Comparison of ENCODE assay signal across 20 mouse cellular contexts in genomic region chr2:4340378-4340777, GRCm38 (mm10).
DNase-seq lines count a peak whose midpoint lies in the region; ATAC-seq and TF ChIP-seq lines count a peak whose summit lies in the region.
"Had no signal": no experiment of that assay in that cellular context is flagged by ENCODE, and none has a peak within 500 bp of the region (broad histone marks: within the 10 kb centered on the region; RNA-seq: fewer than 3 reads in every experiment).

No protein-coding gene starts in this region.

- 77% methylated on average over 10 of the region's 10 CpGs for WGBS in forebrain, embryonic 10.5 days
- WGBS in forebrain, embryonic 16.5 days: 49% methylated on average over 10 of the region's 10 CpGs
- 49% methylated on average over 10 of the region's 10 CpGs for WGBS in lung, embryonic 14.5 days
- 42% methylated on average over 10 of the region's 10 CpGs for WGBS in embryonic facial prominence, embryonic 15.5 days
- 38% methylated on average over 10 of the region's 10 CpGs for WGBS in limb, embryonic 14.5 days

- no peaks in the 10 kb centered on the region for H3K9me3 ChIP-seq in forebrain, embryonic 10.5 days
- H3K9me3 ChIP-seq in forebrain, embryonic 16.5 days (ENCODE audit: control insufficient read depth, low read length): no peaks in the 10 kb centered on the region
- H3K9me3 ChIP-seq in lung, embryonic 14.5 days (ENCODE audit: low read depth, low read length): no peaks in the 10 kb centered on the region
- no peaks in the 10 kb centered on the region for H3K9me3 ChIP-seq in embryonic facial prominence, embryonic 15.5 days (replicated peaks)
- H3K9me3 ChIP-seq in limb, embryonic 14.5 days (ENCODE audit: control insufficient read depth, low read length): no peaks in the 10 kb centered on the region
- H3K9me3 ChIP-seq: forebrain, embryonic 15.5 days; neural tube, embryonic 13.5 days had no signal

- no peak overlapping the region for H3K4me2 ChIP-seq in forebrain, embryonic 16.5 days (ENCODE audit: low read length)
- no peak overlapping the region for H3K4me2 ChIP-seq in lung, embryonic 14.5 days
- no peak overlapping the region for H3K4me2 ChIP-seq in embryonic facial prominence, embryonic 15.5 days (replicated peaks)
- no peak overlapping the region for H3K4me2 ChIP-seq in limb, embryonic 14.5 days (replicated peaks; ENCODE audit: low read depth, low read length, severe bottlenecking)
- H3K4me2 ChIP-seq: forebrain, embryonic 15.5 days; neural tube, embryonic 13.5 days had no signal

- H3K4me1 ChIP-seq in forebrain, embryonic 10.5 days: peaks cover 40% of the 10 kb centered on the region
- H3K4me1 ChIP-seq in forebrain, embryonic 16.5 days (replicated peaks; ENCODE audit: control insufficient read depth, insufficient read depth, low read length): peaks cover 14% of the 10 kb centered on the region; the same call in 1 of the 2 replicates
- H3K4me1 ChIP-seq in lung, embryonic 14.5 days (ENCODE audit: insufficient read depth): peaks cover 7% of the 10 kb centered on the region
- peaks cover 46% of the 10 kb centered on the region for H3K4me1 ChIP-seq in embryonic facial prominence, embryonic 15.5 days
- H3K4me1 ChIP-seq in limb, embryonic 14.5 days (ENCODE audit: control insufficient read depth, insufficient read depth, low read length): peaks cover 41% of the 10 kb centered on the region

- TF ChIP-seq POLR2A in limb, embryonic 14.5 days (IDR thresholded peaks at IDR 0.05; ENCODE audit: borderline replicate concordance, extremely low read depth, insufficient read depth, insufficient read length): no peak

- no peak for TF ChIP-seq CTCF in lung, embryonic 14.5 days (IDR thresholded peaks at IDR 0.05; ENCODE audit: low read depth)

- H3K27ac ChIP-seq in forebrain, embryonic 10.5 days: 0 out of 2 replicates have a peak overlapping the region, but pooled peaks have one; percentile 8
- H3K27ac ChIP-seq in forebrain, embryonic 16.5 days (ENCODE audit: low read length): no peak overlapping the region
- peak overlapping the region; percentile 50; the same call in 1 of the 2 replicates for H3K27ac ChIP-seq in lung, embryonic 14.5 days (ENCODE audit: low read depth)
- H3K27ac ChIP-seq in embryonic facial prominence, embryonic 15.5 days (replicated peaks): peak overlapping the region; percentile 82
- H3K27ac ChIP-seq in limb, embryonic 14.5 days (replicated peaks; ENCODE audit: low read depth, low read length): peak overlapping the region; percentile 82
- H3K27ac ChIP-seq: forebrain, embryonic 15.5 days; neural tube, embryonic 13.5 days had no signal

- H3K36me3 ChIP-seq in forebrain, embryonic 10.5 days (replicated peaks): no peaks in the 10 kb centered on the region
- H3K36me3 ChIP-seq in forebrain, embryonic 16.5 days (ENCODE audit: control insufficient read depth, insufficient read depth): no peaks in the 10 kb centered on the region
- no peaks in the 10 kb centered on the region for H3K36me3 ChIP-seq in lung, embryonic 14.5 days (ENCODE audit: insufficient read depth)
- no peaks in the 10 kb centered on the region for H3K36me3 ChIP-seq in embryonic facial prominence, embryonic 15.5 days
- H3K36me3 ChIP-seq in limb, embryonic 14.5 days (ENCODE audit: control insufficient read depth, insufficient read depth, low read length): peaks cover 3% of the 10 kb centered on the region; the same call in 1 of the 2 replicates
- H3K36me3 ChIP-seq: forebrain, embryonic 15.5 days; neural tube, embryonic 13.5 days had no signal

- no peak for ATAC-seq in forebrain, embryonic 16.5 days
- peak; percentile 25; the same call in 1 of the 2 replicates for ATAC-seq in lung, embryonic 14.5 days (ENCODE audit: insufficient read depth)
- ATAC-seq in embryonic facial prominence, embryonic 15.5 days (ENCODE audit: insufficient number of reproducible peaks, low FRiP score, low TSS enrichment, low read depth): no peak
- peak; percentile 34; the same call in 1 of the 2 replicates for ATAC-seq in limb, embryonic 14.5 days (ENCODE audit: low FRiP score, low read depth)
- ATAC-seq: CD4-positive, CD25-positive, alpha-beta regulatory T cell, adult 4 months; forebrain, embryonic 15.5 days; liver, postnatal 0 days; Patski had no signal

- no peak for DNase-seq in forebrain, embryonic 10.5 days (ENCODE audit: extremely low spot score, low spot score)
- DNase-seq in lung, embryonic 14.5 days: no peak
- DNase-seq in lung, adult 18-20 months: no peak
- peak; percentile 53 for DNase-seq in limb, embryonic 14.5 days (ENCODE audit: low spot score)
- no peak for DNase-seq in adrenal gland, adult (ENCODE audit: inconsistent age in 2 of 2, low spot score in 1 of 2)
- no peak for DNase-seq in adipocyte (ENCODE audit: low spot score)
- DNase-seq: adrenal gland, postnatal 14 days; cerebellum, adult 9-11 months; heart, postnatal 4 days; kidney, postnatal 36 days; layer of hippocampus, adult 9-11 months; liver, postnatal 0 days; midbrain, embryonic 14.5 days; thymus, postnatal 36 days had no signal

- no peaks in the 10 kb centered on the region for H3K27me3 ChIP-seq in forebrain, embryonic 10.5 days (ENCODE audit: poor library complexity, severe bottlenecking)
- no peaks in the 10 kb centered on the region for H3K27me3 ChIP-seq in forebrain, embryonic 16.5 days (replicated peaks; ENCODE audit: control insufficient read depth, insufficient read depth, low read length)
- no peaks in the 10 kb centered on the region for H3K27me3 ChIP-seq in lung, embryonic 14.5 days (ENCODE audit: insufficient read depth, low read length)
- H3K27me3 ChIP-seq in embryonic facial prominence, embryonic 15.5 days: no peaks in the 10 kb centered on the region
- H3K27me3 ChIP-seq in limb, embryonic 14.5 days (ENCODE audit: control insufficient read depth, insufficient read depth, low read length): no peaks in the 10 kb centered on the region
- H3K27me3 ChIP-seq: forebrain, embryonic 15.5 days; neural tube, embryonic 13.5 days; Patski had no signal

- H3K4me3 ChIP-seq in forebrain, embryonic 10.5 days: no peak overlapping the region
- no peak overlapping the region for H3K4me3 ChIP-seq in forebrain, embryonic 16.5 days (replicated peaks; ENCODE audit: low read length)
- H3K4me3 ChIP-seq in lung, embryonic 14.5 days (ENCODE audit: low read depth, low read length): no peak overlapping the region
- no peak overlapping the region for H3K4me3 ChIP-seq in embryonic facial prominence, embryonic 15.5 days (replicated peaks)
- no peak overlapping the region for H3K4me3 ChIP-seq in limb, embryonic 14.5 days (replicated peaks; ENCODE audit: low read length)
- H3K4me3 ChIP-seq: forebrain, embryonic 15.5 days; neural tube, embryonic 13.5 days had no signal

- H3K9ac ChIP-seq in forebrain, embryonic 16.5 days (replicated peaks; ENCODE audit: low read depth, low read length): no peak overlapping the region
- no peak overlapping the region for H3K9ac ChIP-seq in lung, embryonic 14.5 days
- no peak overlapping the region for H3K9ac ChIP-seq in embryonic facial prominence, embryonic 15.5 days
- H3K9ac ChIP-seq in limb, embryonic 14.5 days (ENCODE audit: low read depth, low read length, severe bottlenecking): no peak overlapping the region
- H3K9ac ChIP-seq: forebrain, embryonic 15.5 days; liver, postnatal 0 days; neural tube, embryonic 13.5 days had no signal

Comparison
In these comparisons a context has a peak if more than half of its experiments do, and no peak if none do; other contexts are left out.
1. ATAC-seq: peak in lung, embryonic 14.5 days (single experiment) and limb, embryonic 14.5 days (single experiment); none in forebrain, embryonic 16.5 days (single experiment) and embryonic facial prominence, embryonic 15.5 days (single experiment).